Mouse (Mus musculus) left cerebral cortex, adult 2 months (tissue): Measurements from ENCODE around the gene Scgb1a1. TPM values are rescaled to one million over a fixed set of nuclear protein-coding genes. Genes with fewer than 3 reads are reported as not detected.

Experiments
- DNase-seq, 2 experiments: peaks; one replicate each; pipeline ENCODE4 v3.0.0; 2021 to 2022; ENCODE audit warnings: low spot score in 2 of 2, mixed read lengths in 1 of 2; ENCODE audit errors: extremely low spot score in 1 of 2
- H3K27ac ChIP-seq: fragments of 200-600 bp; 2 replicates; pipeline ENCODE4 v1.8.1; 2022
- H3K4me3 ChIP-seq: fragments of 200-600 bp; 2 replicates; pipeline ENCODE4 v1.8.1; 2022
- CTCF ChIP-seq: fragments of 200-600 bp; IDR thresholded peaks from 2 replicates; pipeline ENCODE4 v1.8.1; 2022; ENCODE audit warnings: antibody characterized with exemption, mild to moderate bottlenecking, moderate library complexity
- intact Hi-C: fragments of 180-260 bp; cut with DNase I; formaldehyde crosslinking; loops from one replicate; pipeline ENCODE4 v1.15.1; 2025
- total RNA-seq, 2 experiments: library from RNA; stranded (reverse); gene quantifications; 2 replicates each; pipeline ENCODE4 v1.2.3; 2021

Gene Scgb1a1
- total RNA-seq, 2 experiments from 2014 or later: not detected

- DNase-seq: no peak
- TF ChIP-seq CTCF: no peak
- intact Hi-C loops: loop anchor here (5.0 kb wide), 2 partner anchors 255 to 270 kb away; no protein-coding TSS in a partner anchor
- H3K4me3 ChIP-seq: no peak overlapping the region
- H3K27ac ChIP-seq: no peak overlapping the region
Measured at GRCm38 (mm10) chr19:9112043-9112442, 24.3 kb upstream of the Scgb1a1 start.

GRCm38 (mm10) chr19:9110182-9110869, 22.6 kb upstream of the Scgb1a1 start:
- peak; percentile 88 for TF ChIP-seq CTCF

GRCm38 (mm10) chr19:9108536-9108935, 20.8 kb upstream of the Scgb1a1 start:
- Histone ChIP-seq H3K27ac (no peak overlapping the region), H3K4me3 (no peak overlapping the region)
- intact Hi-C loops: loop anchor here (2.0 kb wide), 1 partner anchor 132 kb away; no protein-coding TSS in a partner anchor
- TF ChIP-seq CTCF: no peak
- DNase-seq: no peak

More at GRCm38 (mm10) chr19:9110182-9110869, 22.6 kb upstream of the Scgb1a1 start:
- Histone ChIP-seq H3K4me3 (no peak overlapping the region), H3K27ac (no peak overlapping the region)
- DNase-seq: peak in 1 of 2 experiments; percentile 41
- intact Hi-C loops: loop anchor here (2.0 to 5.0 kb wide), 3 partner anchors 118 to 268 kb away; no protein-coding TSS in a partner anchor

GRCm38 (mm10) chr19:9107379-9107755, 19.6 kb upstream of the Scgb1a1 start:
- no peak overlapping the region for H3K27ac ChIP-seq
- intact Hi-C loops: no loop called here
- no peak for TF ChIP-seq CTCF

GRCm38 (mm10) chr19:9106751-9107378, 19.1 kb upstream of the Scgb1a1 start:
- TF ChIP-seq CTCF: no peak
- intact Hi-C loops: no loop called here
- H3K27ac ChIP-seq: no peak overlapping the region; the same call in 1 of the 2 replicates
- no peak for DNase-seq
- no peak overlapping the region for H3K4me3 ChIP-seq

More at GRCm38 (mm10) chr19:9107379-9107755, 19.6 kb upstream of the Scgb1a1 start:
- no peak for DNase-seq
- no peak overlapping the region for H3K4me3 ChIP-seq

- intact Hi-C loops: no loop called here
- Histone ChIP-seq H3K4me3 (no peak overlapping the region), H3K27ac (no peak overlapping the region)
- TF ChIP-seq CTCF: no peak
- no peak for DNase-seq
Measured at GRCm38 (mm10) chr19:9106096-9106495, 18.3 kb upstream of the Scgb1a1 start.

GRCm38 (mm10) chr19:9105101-9105685, 17.4 kb upstream of the Scgb1a1 start:
- Histone ChIP-seq H3K27ac (no peak overlapping the region), H3K4me3 (no peak overlapping the region)
- no peak for DNase-seq
- TF ChIP-seq CTCF: no peak
- intact Hi-C loops: no loop called here

- H3K4me3 ChIP-seq: no peak overlapping the region
- no peak for TF ChIP-seq CTCF
- intact Hi-C loops: no loop called here
- H3K27ac ChIP-seq: no peak overlapping the region
- no peak for DNase-seq
Measured at GRCm38 (mm10) chr19:9103986-9104385, 16.2 kb upstream of the Scgb1a1 start.

- no peak overlapping the region for H3K4me3 ChIP-seq
- no peak overlapping the region for H3K27ac ChIP-seq
- TF ChIP-seq CTCF: no peak
- no peak for DNase-seq
- intact Hi-C loops: no loop called here
Measured at GRCm38 (mm10) chr19:9101062-9101457, 13.3 kb upstream of the Scgb1a1 start.

- DNase-seq: no peak
- H3K4me3 ChIP-seq: no peak overlapping the region
- H3K27ac ChIP-seq: no peak overlapping the region
- TF ChIP-seq CTCF: no peak
- intact Hi-C loops: no loop called here
Measured at GRCm38 (mm10) chr19:9100297-9101061, 12.7 kb upstream of the Scgb1a1 start.

GRCm38 (mm10) chr19:9099751-9100150, 12.0 kb upstream of the Scgb1a1 start:
- TF ChIP-seq CTCF: no peak
- intact Hi-C loops: no loop called here
- H3K4me3 ChIP-seq: no peak overlapping the region
- no peak for DNase-seq
- no peak overlapping the region for H3K27ac ChIP-seq

- no peak for DNase-seq
- Histone ChIP-seq H3K27ac (no peak overlapping the region), H3K4me3 (no peak overlapping the region)
- no peak for TF ChIP-seq CTCF
- intact Hi-C loops: no loop called here
Measured at GRCm38 (mm10) chr19:9097441-9097840, 9.7 kb upstream of the Scgb1a1 start.
